Mouse (Mus musculus) lung, adult 2 months (tissue): ENCODE measurements around the gene D7Ertd443e. TPM values are rescaled to one million over a fixed set of nuclear protein-coding genes. Genes with fewer than 3 reads are reported as not detected.

Experiments used
- DNase-seq: peaks from one replicate; pipeline ENCODE4 v3.0.0; 2022
- H3K4me1 ChIP-seq: fragments of 200-500 bp; 2 replicates; pipeline ENCODE4 v1.6.1; 2011; ENCODE audit warnings: low read length; ENCODE audit not compliant: control insufficient read depth, insufficient read depth
- H3K4me3 ChIP-seq: fragments of 200-500 bp; replicated peaks from 2 replicates; pipeline ENCODE3; 2011; ENCODE audit warnings: low read depth, mild to moderate bottlenecking, control low read depth, low read length; ENCODE audit errors: extremely low read depth
- CTCF ChIP-seq: fragments of 200-500 bp; IDR thresholded peaks from 2 replicates; pipeline ENCODE4 v1.5.1; 2011; ENCODE audit warnings: mild to moderate bottlenecking, low read length, control low read depth; ENCODE audit not compliant: insufficient read depth
- POLR2A ChIP-seq: fragments of 200-500 bp; IDR thresholded peaks from 2 replicates; pipeline ENCODE4 v1.6.1; 2011; ENCODE audit warnings: low read depth, mild to moderate bottlenecking, control low read depth, low read length, borderline replicate concordance; ENCODE audit errors: extremely low read depth
- WGBS: fragments of 180-500 bp; shearing (Covaris S2); methylation state at CpG from one replicate; pipeline ENCODE4 v1.1.7; 2018; 5-methylcytosine and 5-hydroxymethylcytosine counted together
- polyA plus RNA-seq: library from polyadenylated mRNA; depleted of rRNA; stranded (reverse); fragments of >200 nt; gene quantifications from 2 replicates; pipeline ENCODE4 v1.2.3, GENCODE M21; 2012; rRNA removed

Gene D7Ertd443e
- 0.16 and 0.22 TPM in 2 replicates for polyA plus RNA-seq

DNA sequence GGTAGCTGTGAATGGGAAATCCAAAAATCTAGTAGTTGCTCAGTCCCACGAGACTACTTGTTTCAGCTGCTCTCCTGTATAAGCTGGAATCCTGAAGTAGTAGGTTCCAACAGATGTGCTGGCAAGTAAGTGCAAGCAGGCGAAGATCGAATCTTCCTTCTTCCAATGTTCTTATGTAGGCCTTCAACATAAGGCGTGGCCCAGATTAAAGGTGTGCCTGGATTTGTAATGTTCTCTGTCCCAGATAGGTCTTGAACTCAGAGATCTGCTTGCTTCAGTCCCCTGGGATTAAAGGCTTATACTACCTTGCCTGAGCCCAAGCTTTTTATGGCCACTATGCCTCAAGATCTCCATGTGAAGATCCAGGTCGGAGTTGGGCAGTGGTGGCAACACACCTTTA lies at the start of gene D7Ertd443e:
Gene D7Ertd443e (minus strand): TSS at position 101 of the 400 bp plus-strand sequence.
- WGBS, result 94% methylated on average over 5 of the region's 5 CpGs
- Histone ChIP-seq H3K4me1 (no peaks in the 10 kb centered on the region), H3K4me3 (no peak within 1 kb of the TSS)
- TF ChIP-seq POLR2A (no peak), CTCF (no peak)
- no peak for DNase-seq

DNA sequence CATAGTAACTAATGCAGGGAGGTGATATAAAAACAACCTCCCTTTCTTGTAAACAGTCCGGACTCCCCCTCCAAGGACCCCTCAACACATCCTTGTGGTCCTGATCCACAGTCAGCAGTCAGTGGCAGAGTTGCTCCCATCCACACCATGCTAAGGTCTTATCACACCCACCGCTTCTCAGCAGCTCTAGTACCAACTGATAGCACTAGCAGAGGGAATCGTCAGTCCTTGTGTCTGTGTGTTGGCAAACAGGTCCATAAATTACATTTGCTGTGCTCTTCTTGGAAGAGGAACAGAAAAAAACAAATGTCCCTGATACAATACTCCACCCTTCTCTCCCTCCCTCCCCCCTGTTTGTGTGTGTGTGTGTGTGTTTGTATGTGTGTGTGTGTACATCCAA lies 46.2 kb upstream of the D7Ertd443e start:
- H3K4me1 ChIP-seq, result peaks cover 3% of the 10 kb centered on the region
- H3K4me3 ChIP-seq, result no peak overlapping the region
- DNase-seq, result no peak
- WGBS, result 66% methylated on average over 3 of the region's 3 CpGs
- TF ChIP-seq POLR2A (no peak), CTCF (no peak)

- TF ChIP-seq POLR2A, result no peak
- TF ChIP-seq CTCF, result no peak
- 88% methylated on average over 2 of the region's 2 CpGs for WGBS
- no peak for DNase-seq
These were observed 43.2 kb upstream of the D7Ertd443e start for GRCm38 (mm10) chr7:134428676-134429075.

DNA sequence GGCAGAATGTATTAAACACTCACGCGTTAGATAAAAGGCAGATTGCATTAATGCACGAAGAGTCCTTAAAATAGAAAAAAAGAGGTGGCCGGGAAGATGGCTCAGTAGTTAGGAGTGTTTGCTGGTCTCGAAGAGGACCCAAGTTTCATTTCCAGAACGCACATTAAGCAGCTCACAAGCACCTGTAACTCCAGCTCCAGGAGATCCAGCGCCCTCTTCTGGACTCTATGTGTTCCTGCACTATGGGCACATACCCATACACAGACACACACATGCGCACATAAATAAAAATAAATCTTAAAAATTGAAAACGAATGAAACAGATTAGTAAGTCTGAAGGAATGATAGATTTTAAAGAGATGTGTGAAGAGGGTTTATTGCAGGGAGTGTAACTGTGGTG lies 29.6 kb upstream of the D7Ertd443e start:
- DNase-seq, result no peak
- Histone ChIP-seq H3K4me1 (no peaks in the 10 kb centered on the region), H3K4me3 (no peak overlapping the region)
- TF ChIP-seq CTCF (no peak), POLR2A (no peak)
- WGBS, result 92% methylated on average over 9 of the region's 9 CpGs

More at GRCm38 (mm10) chr7:134428676-134429075, 43.2 kb upstream of the D7Ertd443e start:
- Histone ChIP-seq H3K4me1 (peaks cover 3% of the 10 kb centered on the region), H3K4me3 (no peak overlapping the region)

GRCm38 (mm10) chr7:134414005-134414690 lies 28.7 kb upstream of the D7Ertd443e start:
- no peak for TF ChIP-seq POLR2A
- peak; percentile 73 for TF ChIP-seq CTCF
- peak; percentile 41 for DNase-seq
- Histone ChIP-seq H3K4me1 (no peaks in the 10 kb centered on the region), H3K4me3 (no peak overlapping the region)
- WGBS, result 24% methylated on average over 14 of the region's 14 CpGs

DNA sequence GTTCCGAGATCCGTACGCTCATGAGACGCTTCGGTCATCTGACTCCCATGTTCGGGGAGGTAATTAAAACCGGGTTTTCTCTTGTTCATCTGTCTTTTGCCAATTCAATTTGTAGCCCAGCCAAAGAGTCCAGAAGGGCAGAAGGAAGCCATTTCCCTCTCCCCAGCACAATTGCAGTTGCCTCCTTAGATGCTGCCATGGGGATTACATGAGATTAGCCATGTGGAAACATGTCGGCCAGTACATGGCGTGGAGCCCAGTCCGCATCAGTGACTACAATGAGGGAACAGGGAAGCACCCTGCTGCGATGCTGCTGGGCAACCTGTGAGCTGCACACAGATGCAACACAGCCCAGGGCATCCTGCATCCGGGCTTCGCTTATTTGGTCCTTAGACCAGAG lies 23.2 kb upstream of the D7Ertd443e start:
- DNase-seq, result no peak
- TF ChIP-seq CTCF (no peak), POLR2A (no peak)
- Histone ChIP-seq H3K4me1 (no peaks in the 10 kb centered on the region), H3K4me3 (no peak overlapping the region)
- 87% methylated on average over 13 of the region's 13 CpGs for WGBS

GRCm38 (mm10) chr7:134400746-134401145 lies 15.3 kb upstream of the D7Ertd443e start:
- TF ChIP-seq CTCF (no peak), POLR2A (no peak)
- H3K4me3 ChIP-seq, result no peak overlapping the region
- DNase-seq, result no peak
- no peaks in the 10 kb centered on the region for H3K4me1 ChIP-seq
- WGBS, result 78% methylated on average over 2 of the region's 2 CpGs

DNA sequence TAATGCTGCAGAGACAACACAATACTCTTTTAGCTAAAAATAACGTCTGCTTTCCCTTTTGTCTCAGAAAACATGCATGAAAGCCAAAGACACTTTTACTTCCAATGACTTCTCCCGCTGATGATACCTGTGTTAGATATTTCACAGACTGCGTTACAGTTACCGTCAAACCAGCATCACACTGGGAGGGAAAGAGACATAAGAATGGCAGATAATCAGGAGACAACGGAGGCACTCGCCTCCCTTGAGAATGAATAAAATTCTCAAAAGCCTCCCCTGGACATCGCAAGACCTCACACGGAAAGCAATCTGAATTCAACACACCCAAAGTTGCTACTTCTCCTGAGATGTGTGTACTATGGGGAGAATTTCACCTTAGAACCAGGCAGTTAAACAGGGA lies 11.3 kb upstream of the D7Ertd443e start:
- Histone ChIP-seq H3K4me3 (no peak overlapping the region), H3K4me1 (no peaks in the 10 kb centered on the region)
- TF ChIP-seq CTCF (no peak), POLR2A (no peak)
- DNase-seq, result no peak
- 82% methylated on average over 8 of the region's 8 CpGs for WGBS

- TF ChIP-seq CTCF (no peak), POLR2A (no peak)
- 61% methylated on average over 3 of the region's 3 CpGs for WGBS
- Histone ChIP-seq H3K4me3 (no peak overlapping the region), H3K4me1 (no peaks in the 10 kb centered on the region)
- no peak for DNase-seq
These were observed 2.7 kb downstream of the D7Ertd443e start for GRCm38 (mm10) chr7:134382791-134383190.

DNA sequence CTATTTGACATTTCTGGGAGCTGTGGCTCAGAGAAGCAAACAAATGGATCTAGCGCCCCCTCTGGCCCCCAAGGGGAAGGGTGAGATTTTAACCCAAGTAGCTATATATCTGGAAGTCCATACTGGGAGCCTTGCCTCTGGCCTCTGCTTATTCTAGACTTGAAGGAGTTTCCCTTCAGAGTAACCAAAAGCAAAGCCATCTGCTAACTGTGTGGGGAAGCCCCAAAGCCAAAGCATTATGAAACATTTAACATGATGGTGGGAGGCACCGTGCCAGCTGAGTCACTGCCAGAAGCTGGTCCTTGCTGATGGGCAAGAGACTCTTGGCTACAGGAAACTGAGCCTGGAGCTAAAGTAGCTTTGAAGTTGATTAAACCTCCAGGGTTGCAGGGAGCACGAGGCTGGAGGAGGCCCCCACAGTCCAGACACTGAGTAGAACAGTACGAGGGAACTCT lies 4.0 kb downstream of the D7Ertd443e start:
- Histone ChIP-seq H3K4me1 (no peaks in the 10 kb centered on the region), H3K4me3 (no peak overlapping the region)
- DNase-seq, result peak; percentile 77
- WGBS, result 11% methylated on average over 4 of the region's 4 CpGs
- no peak for TF ChIP-seq CTCF
- TF ChIP-seq POLR2A, result no peak
